Mouse (Mus musculus): ENCODE results near the gene Ddx50. TPM values are rescaled to one million over a fixed set of nuclear protein-coding genes. Genes with fewer than 3 reads are reported as not detected.
A peak's percentile ranks its signal among the peaks of the same experiment; 100 is the strongest.

Ddx50 gene
- 171 and 177 TPM in 2 replicates for polyA plus RNA-seq (2015; fragmentation: Nextera tagmentation; extraction: Ambion mirVana)

- WGBS, result under 1% methylated on average over 89 of the region's 89 CpGs
- ATAC-seq (ENCODE audit: low FRiP score, low read depth), result peak; percentile 100
- peak within 1 kb of the TSS; percentile 95 for H3K27ac ChIP-seq
Observed at GRCm38 (mm10) chr10:62650881-62651810, at the start of gene Ddx50. Gene Ddx50, minus strand, starts transcription at chr10:62651218.

GRCm38 (mm10) chr10:62692771-62693170 lies 41.8 kb upstream of the Ddx50 start:
- Histone ChIP-seq H3K27me3 (no peaks in the 10 kb centered on the region), H3K4me2 (replicated peaks) (no peak overlapping the region), H3K36me3 (no peaks in the 10 kb centered on the region), H3K9ac (no peak overlapping the region), H3K27ac (no peak overlapping the region), H3K4me3 (no peak overlapping the region), H3K4me1 (peaks cover 3% of the 10 kb centered on the region), H3K9me3 (no peaks in the 10 kb centered on the region)
- 59% methylated on average over 8 of the region's 8 CpGs for WGBS
- ATAC-seq (ENCODE audit: low FRiP score, low read depth), result no peak

More at GRCm38 (mm10) chr10:62650881-62651810, at the start of gene Ddx50:
- Histone ChIP-seq H3K9ac (peak within 1 kb of the TSS; percentile 97), H3K27me3 (no peaks in the 10 kb centered on the region), H3K36me3 (peaks cover 15% of the 10 kb centered on the region), H3K4me1 (peaks cover 18% of the 10 kb centered on the region), H3K4me3 (peak within 1 kb of the TSS; percentile 96), H3K4me2 (replicated peaks) (peak within 1 kb of the TSS; percentile 81), H3K9me3 (no peaks in the 10 kb centered on the region)

GRCm38 (mm10) chr10:62692244-62692643 lies 41.2 kb upstream of the Ddx50 start:
- Histone ChIP-seq H3K9me3 (no peaks in the 10 kb centered on the region), H3K36me3 (no peaks in the 10 kb centered on the region), H3K9ac (no peak overlapping the region), H3K27ac (no peak overlapping the region), H3K4me1 (peaks cover 9% of the 10 kb centered on the region), H3K4me2 (replicated peaks) (no peak overlapping the region), H3K4me3 (no peak overlapping the region), H3K27me3 (no peaks in the 10 kb centered on the region)
- ATAC-seq (ENCODE audit: low FRiP score, low read depth), result no peak
- 78% methylated on average over 3 of the region's 3 CpGs for WGBS

- ATAC-seq (ENCODE audit: low FRiP score, low read depth), result peak; percentile 66; the same call in 1 of the 2 replicates
- no peaks in the 10 kb centered on the region for H3K36me3 ChIP-seq
- peak overlapping the region; percentile 55; the same call in 1 of the 2 replicates for H3K27ac ChIP-seq
- WGBS, result 46% methylated on average over 15 of the region's 15 CpGs
- H3K27me3 ChIP-seq, result no peaks in the 10 kb centered on the region
- H3K4me2 ChIP-seq (replicated peaks), result peak overlapping the region; percentile 12; the same call in 1 of the 2 replicates
- no peaks in the 10 kb centered on the region for H3K9me3 ChIP-seq
- 0 out of 2 replicates have a peak overlapping the region, but pooled peaks have one; percentile 8 for H3K9ac ChIP-seq
- H3K4me1 ChIP-seq, result peaks cover 26% of the 10 kb centered on the region
- H3K4me3 ChIP-seq, result no peak overlapping the region
Observed at GRCm38 (mm10) chr10:62687032-62687674, 36.1 kb upstream of the Ddx50 start.

- no peak for ATAC-seq (ENCODE audit: low FRiP score, low read depth)
- Histone ChIP-seq H3K4me2 (replicated peaks) (no peak overlapping the region), H3K9me3 (peaks cover 10% of the 10 kb centered on the region; the same call in 1 of the 2 replicates), H3K27me3 (no peaks in the 10 kb centered on the region), H3K4me3 (no peak overlapping the region), H3K36me3 (no peaks in the 10 kb centered on the region), H3K27ac (no peak overlapping the region), H3K4me1 (peaks cover 25% of the 10 kb centered on the region), H3K9ac (no peak overlapping the region)
- WGBS, result 57% methylated on average over 5 of the region's 5 CpGs
Observed at GRCm38 (mm10) chr10:62683043-62683442, 32.0 kb upstream of the Ddx50 start.

DNA sequence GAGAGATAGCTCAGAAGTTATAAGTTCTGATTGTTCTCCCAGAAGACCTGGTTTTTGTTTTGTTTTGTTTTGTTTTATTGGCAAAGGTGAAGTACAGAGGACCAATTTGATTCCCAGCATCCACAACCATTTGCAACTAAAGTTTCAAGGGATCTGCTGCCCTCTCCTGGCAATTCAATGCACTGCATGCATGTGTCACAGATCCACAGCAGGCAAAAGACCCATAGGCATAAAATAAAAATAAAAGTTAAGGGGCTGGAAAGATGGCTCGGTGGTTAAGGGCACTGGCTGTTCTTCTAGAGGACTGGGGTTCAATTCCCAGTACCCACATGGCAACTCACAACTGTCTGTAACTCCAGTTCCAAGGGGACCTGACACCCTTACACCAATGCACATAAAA lies 28.8 kb upstream of the Ddx50 start:
- Histone ChIP-seq H3K9ac (no peak overlapping the region), H3K4me1 (0 out of 2 replicates have a peak, but pooled peaks cover under 1% of the 10 kb centered on the region), H3K36me3 (no peaks in the 10 kb centered on the region), H3K27ac (no peak overlapping the region), H3K4me2 (replicated peaks) (no peak overlapping the region), H3K4me3 (no peak overlapping the region), H3K27me3 (no peaks in the 10 kb centered on the region), H3K9me3 (peaks cover 10% of the 10 kb centered on the region; the same call in 1 of the 2 replicates)
- 73% methylated on average over 1 of the region's 1 CpGs for WGBS
- no peak for ATAC-seq (ENCODE audit: low FRiP score, low read depth)

- peaks cover 5% of the 10 kb centered on the region; the same call in 1 of the 2 replicates for H3K4me1 ChIP-seq
- no peak overlapping the region for H3K9ac ChIP-seq
- H3K27ac ChIP-seq, result no peak overlapping the region
- no peaks in the 10 kb centered on the region for H3K36me3 ChIP-seq
- peaks cover 10% of the 10 kb centered on the region; the same call in 1 of the 2 replicates for H3K9me3 ChIP-seq
- no peak overlapping the region for H3K4me3 ChIP-seq
- 86% methylated on average over 5 of the region's 5 CpGs for WGBS
- no peaks in the 10 kb centered on the region for H3K27me3 ChIP-seq
- ATAC-seq (ENCODE audit: low FRiP score, low read depth), result no peak
- no peak overlapping the region for H3K4me2 ChIP-seq (replicated peaks)
Observed at GRCm38 (mm10) chr10:62677329-62677728, 26.3 kb upstream of the Ddx50 start.

GRCm38 (mm10) chr10:62676196-62676595 lies 25.2 kb upstream of the Ddx50 start:
- Histone ChIP-seq H3K9me3 (peaks cover 10% of the 10 kb centered on the region; the same call in 1 of the 2 replicates), H3K4me2 (replicated peaks) (no peak overlapping the region), H3K4me3 (no peak overlapping the region), H3K9ac (no peak overlapping the region), H3K27ac (no peak overlapping the region), H3K36me3 (no peaks in the 10 kb centered on the region), H3K27me3 (no peaks in the 10 kb centered on the region), H3K4me1 (peaks cover 5% of the 10 kb centered on the region; the same call in 1 of the 2 replicates)
- ATAC-seq (ENCODE audit: low FRiP score, low read depth), result no peak
- WGBS, result 78% methylated on average over 6 of the region's 6 CpGs

GRCm38 (mm10) chr10:62672359-62672758 lies 21.3 kb upstream of the Ddx50 start:
- H3K4me3 ChIP-seq, result no peak overlapping the region
- no peak overlapping the region for H3K4me2 ChIP-seq (replicated peaks)
- no peak overlapping the region for H3K9ac ChIP-seq
- ATAC-seq (ENCODE audit: low FRiP score, low read depth), result no peak
- no peaks in the 10 kb centered on the region for H3K9me3 ChIP-seq
- WGBS, result 97% methylated on average over 2 of the region's 2 CpGs
- no peaks in the 10 kb centered on the region for H3K27me3 ChIP-seq
- no peak overlapping the region; the same call in 1 of the 2 replicates for H3K27ac ChIP-seq
- peaks cover 5% of the 10 kb centered on the region; the same call in 1 of the 2 replicates for H3K4me1 ChIP-seq
- H3K36me3 ChIP-seq, result no peaks in the 10 kb centered on the region

GRCm38 (mm10) chr10:62669245-62669644 lies 18.2 kb upstream of the Ddx50 start:
- Histone ChIP-seq H3K9ac (no peak overlapping the region), H3K9me3 (no peaks in the 10 kb centered on the region), H3K4me1 (no peaks in the 10 kb centered on the region), H3K4me3 (no peak overlapping the region), H3K4me2 (replicated peaks) (no peak overlapping the region), H3K27me3 (no peaks in the 10 kb centered on the region), H3K36me3 (no peaks in the 10 kb centered on the region), H3K27ac (no peak overlapping the region)
- WGBS, result 82% methylated on average over 14 of the region's 14 CpGs
- no peak for ATAC-seq (ENCODE audit: low FRiP score, low read depth)

GRCm38 (mm10) chr10:62668463-62668862 lies 17.4 kb upstream of the Ddx50 start:
- H3K36me3 ChIP-seq, result no peaks in the 10 kb centered on the region
- H3K4me1 ChIP-seq, result no peaks in the 10 kb centered on the region
- no peaks in the 10 kb centered on the region for H3K27me3 ChIP-seq
- ATAC-seq (ENCODE audit: low FRiP score, low read depth), result no peak
- H3K27ac ChIP-seq, result no peak overlapping the region
- no peaks in the 10 kb centered on the region for H3K9me3 ChIP-seq
- H3K9ac ChIP-seq, result no peak overlapping the region
- 65% methylated on average over 2 of the region's 2 CpGs for WGBS
- no peak overlapping the region for H3K4me3 ChIP-seq
- no peak overlapping the region for H3K4me2 ChIP-seq (replicated peaks)

DNA sequence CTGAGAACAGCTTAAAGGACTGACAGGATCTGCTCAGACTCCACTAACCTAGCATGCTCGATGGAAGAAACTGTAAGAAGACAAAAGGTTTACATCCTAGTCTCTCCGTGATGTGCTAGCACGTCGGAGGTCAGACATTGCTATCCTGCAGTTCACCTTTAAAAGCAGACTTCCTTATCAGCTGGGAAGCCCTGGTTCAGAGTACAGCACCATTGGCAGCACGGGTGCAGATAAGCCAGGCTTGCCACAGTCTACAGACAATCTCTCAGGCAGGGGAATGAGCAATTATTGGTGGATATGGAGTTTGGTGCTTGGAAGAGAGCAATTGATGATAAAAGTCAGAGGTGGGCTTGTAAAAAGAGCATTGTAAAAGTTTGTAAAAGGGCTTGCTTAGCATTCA lies 17.0 kb upstream of the Ddx50 start:
- no peak for ATAC-seq (ENCODE audit: low FRiP score, low read depth)
- H3K9me3 ChIP-seq, result no peaks in the 10 kb centered on the region
- WGBS, result 80% methylated on average over 5 of the region's 5 CpGs

More for the DNA sequence above, 17.0 kb upstream of the Ddx50 start:
- H3K27ac ChIP-seq, result no peak overlapping the region
- no peak overlapping the region for H3K4me3 ChIP-seq
- H3K36me3 ChIP-seq, result no peaks in the 10 kb centered on the region
- no peaks in the 10 kb centered on the region for H3K4me1 ChIP-seq
- H3K4me2 ChIP-seq (replicated peaks), result no peak overlapping the region
- no peak overlapping the region for H3K9ac ChIP-seq
- no peaks in the 10 kb centered on the region for H3K27me3 ChIP-seq

Data from limb, embryonic 13.5 days (tissue).